Mouse (Mus musculus): Measurements from ENCODE around the gene Iyd.
"Not testable (repeated sequence)": the region's sequence is repeated elsewhere in the genome, so short reads cannot be mapped to it uniquely, and the experiment has no call there.

Iyd gene

GRCm38 (mm10) chr10:3540003-3540827 is at the start of gene Iyd:
Iyd (plus strand) TSS chr10:3540240.
- peak; percentile 90 for DNase-seq

GRCm38 (mm10) chr10:3496791-3497190 is 43.2 kb upstream of the Iyd start:
- DNase-seq, result no peak

- not testable (repeated sequence) for DNase-seq
These were observed 39.2 kb upstream of the Iyd start for GRCm38 (mm10) chr10:3500846-3501245.

- peak; percentile 38 for DNase-seq
These were observed 32.4 kb upstream of the Iyd start for GRCm38 (mm10) chr10:3507484-3508221.

- DNase-seq, result no peak
These were observed 31.8 kb upstream of the Iyd start for GRCm38 (mm10) chr10:3508222-3508588.

- DNase-seq, result no peak
These were observed 31.3 kb upstream of the Iyd start for GRCm38 (mm10) chr10:3508746-3509145.

GRCm38 (mm10) chr10:3509663-3510277 is 30.3 kb upstream of the Iyd start:
- no peak for DNase-seq

GRCm38 (mm10) chr10:3510486-3510885 is 29.6 kb upstream of the Iyd start:
- no peak for DNase-seq

GRCm38 (mm10) chr10:3511401-3511800 is 28.6 kb upstream of the Iyd start:
- DNase-seq, result no peak

GRCm38 (mm10) chr10:3512620-3513305 is 27.3 kb upstream of the Iyd start:
- DNase-seq, result no peak

GRCm38 (mm10) chr10:3513947-3514346 is 26.1 kb upstream of the Iyd start:
- no peak for DNase-seq

- DNase-seq, result no peak
These were observed 25.4 kb upstream of the Iyd start for GRCm38 (mm10) chr10:3514634-3515033.

- DNase-seq, result no peak
These were observed 23.6 kb upstream of the Iyd start for GRCm38 (mm10) chr10:3516442-3516841.

GRCm38 (mm10) chr10:3523044-3523793 is 16.8 kb upstream of the Iyd start:
- no peak for DNase-seq

- no peak for DNase-seq
These were observed 15.5 kb upstream of the Iyd start for GRCm38 (mm10) chr10:3524513-3524912.

- no peak for DNase-seq
These were observed 14.5 kb upstream of the Iyd start for GRCm38 (mm10) chr10:3525420-3526019.

- DNase-seq, result no peak
These were observed 10.2 kb upstream of the Iyd start for GRCm38 (mm10) chr10:3529807-3530206.

GRCm38 (mm10) chr10:3530661-3531060 is 9.4 kb upstream of the Iyd start:
- DNase-seq, result no peak

GRCm38 (mm10) chr10:3531375-3531774 is 8.7 kb upstream of the Iyd start:
- peak; percentile 68 for DNase-seq

GRCm38 (mm10) chr10:3534445-3534844 is 5.6 kb upstream of the Iyd start:
- peak; percentile 64 for DNase-seq

GRCm38 (mm10) chr10:3536361-3536760 is 3.7 kb upstream of the Iyd start:
- no peak for DNase-seq

- DNase-seq, result no peak
These were observed 9.3 kb downstream of the Iyd start for GRCm38 (mm10) chr10:3549384-3549783.
